Comparison of ENCODE assay signal across 12 mouse cellular contexts in genomic region chr11:11739054-11739453, GRCm38 (mm10).
"Had no signal": no experiment of that assay in that cellular context is flagged by ENCODE, and none has a peak within 500 bp of the region (broad histone marks: within the 10 kb centered on the region; RNA-seq: fewer than 3 reads in every experiment).

No protein-coding gene starts in this region.

- H3K9me3 ChIP-seq: midbrain, embryonic 13.5 days; neural tube, embryonic 15.5 days; stomach, embryonic 15.5 days had no signal

- H3K4me2 ChIP-seq: midbrain, embryonic 13.5 days; neural tube, embryonic 15.5 days; stomach, embryonic 15.5 days had no signal

- H3K27me3 ChIP-seq: midbrain, embryonic 13.5 days; neural tube, embryonic 15.5 days; stomach, embryonic 15.5 days had no signal

- ATAC-seq: hindbrain, embryonic 16.5 days; midbrain, embryonic 13.5 days had no signal

- H3K36me3 ChIP-seq: midbrain, embryonic 13.5 days; neural tube, embryonic 15.5 days; stomach, embryonic 15.5 days had no signal

- H3K4me3 ChIP-seq: midbrain, embryonic 13.5 days; neural tube, embryonic 15.5 days; stomach, embryonic 15.5 days had no signal

- H3K4me1 ChIP-seq: midbrain, embryonic 13.5 days; neural tube, embryonic 15.5 days; stomach, embryonic 15.5 days had no signal

- H3K27ac ChIP-seq: kidney, postnatal 0 days; midbrain, embryonic 13.5 days; neural tube, embryonic 15.5 days; stomach, embryonic 15.5 days had no signal

- DNase-seq: kidney, adult 11 months; kidney, adult 9 months; kidney, postnatal 36 days; layer of hippocampus, adult 9-11 months; layer of hippocampus, postnatal 36 days; left cerebral cortex, postnatal 4 days; lung, adult 18-20 months had no signal

- H3K9ac ChIP-seq: midbrain, embryonic 13.5 days; neural tube, embryonic 15.5 days; stomach, embryonic 15.5 days had no signal
